Mouse (Mus musculus) liver, embryonic 14.5 days (tissue): ENCODE data around the gene Dcxr.

Experiments used
- CTCF ChIP-seq: IDR thresholded peaks from 2 replicates; pipeline ENCODE4 v1.5.1; 2016; ENCODE audit warnings: antibody characterized with exemption, low read depth, control low read depth
- EP300 ChIP-seq: IDR thresholded peaks from 2 replicates; pipeline ENCODE4 v1.6.1; 2016; ENCODE audit warnings: antibody characterized with exemption, low read depth

DNA sequence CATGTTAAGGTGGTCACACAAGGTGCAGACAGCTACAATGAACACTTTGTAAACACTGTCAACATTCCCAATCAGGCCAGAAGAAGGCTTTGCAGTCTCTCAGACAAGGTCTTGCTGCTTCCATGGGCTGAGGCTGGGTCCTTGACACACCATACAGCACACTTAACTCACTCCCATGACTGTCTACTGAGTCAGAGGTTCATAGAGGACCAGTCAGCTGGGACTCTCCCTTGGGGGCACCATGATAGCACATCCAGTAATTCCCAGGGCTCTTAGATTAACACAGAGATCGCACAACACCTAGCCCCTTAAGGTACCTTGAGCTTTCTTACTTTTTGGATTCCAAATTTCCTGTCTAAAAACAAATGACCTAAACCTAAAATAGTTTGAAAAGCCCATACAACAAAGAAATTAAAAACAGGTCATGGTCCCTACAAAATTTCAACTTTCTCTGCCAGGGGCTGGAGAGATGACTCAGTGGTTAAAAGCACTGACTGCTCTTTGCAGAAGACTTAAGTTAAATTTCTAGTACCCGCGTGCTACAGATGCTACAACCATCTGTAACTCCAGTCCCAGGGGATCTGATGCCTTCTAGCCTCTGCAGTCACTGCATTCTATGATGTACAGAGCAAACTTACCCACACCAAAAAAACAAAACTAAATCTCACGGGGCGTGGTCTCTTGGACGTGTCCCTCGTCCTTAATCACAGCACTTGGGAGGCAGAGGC, 46.5 kb upstream of the Dcxr start:
- TF ChIP-seq CTCF (no peak), EP300 (no peak)
